Mouse (Mus musculus) Muller cell, postnatal 12 days (primary cell): Measurements from ENCODE around the gene Sorbs2.

Source experiments
- DNase-seq: peaks from one replicate; pipeline ENCODE4 v3.0.0-alpha.2; 2015; ENCODE audit errors: inconsistent ontology term

The Sorbs2 gene

DNA sequence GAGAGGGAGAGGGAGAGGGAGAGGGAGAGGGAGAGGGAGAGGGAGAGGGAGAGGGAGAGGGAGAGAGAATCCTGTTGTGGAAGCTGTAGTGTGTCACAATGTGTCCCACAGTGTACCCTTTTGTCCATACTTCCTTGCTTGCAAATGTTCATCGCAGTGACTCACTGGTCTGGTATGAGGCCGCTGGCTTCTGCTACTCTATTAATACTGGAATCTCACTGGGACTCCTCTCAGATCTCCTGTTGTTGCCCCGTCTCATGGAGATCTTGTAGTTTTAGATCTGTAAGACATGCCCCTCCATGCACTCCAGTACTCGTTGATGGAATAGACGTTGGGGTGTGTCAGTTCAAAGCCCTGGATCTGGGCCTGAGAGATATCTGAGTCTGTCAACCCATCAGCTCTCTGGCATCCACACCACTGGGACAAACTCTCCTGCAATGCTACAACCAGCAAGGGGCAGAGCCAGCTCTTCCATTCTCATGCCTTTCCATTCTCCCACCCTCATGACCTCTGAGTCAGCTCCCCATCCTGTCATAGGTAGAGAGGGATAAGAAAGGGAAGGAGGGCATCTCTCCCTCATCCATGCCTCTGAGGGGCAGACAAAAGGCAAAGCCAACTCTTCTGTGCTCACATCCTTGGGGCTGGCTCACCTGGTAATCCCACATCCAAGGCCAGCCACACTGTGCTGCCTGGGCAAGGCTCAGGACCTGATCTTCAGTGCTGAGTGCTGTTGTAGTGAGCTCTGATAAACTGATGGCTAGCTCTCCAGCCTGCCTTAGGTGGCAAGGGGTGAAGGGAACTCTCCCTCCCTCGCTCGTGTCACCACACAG, 72.3 kb downstream of the Sorbs2 start:
- peak; percentile 94 for DNase-seq

DNA sequence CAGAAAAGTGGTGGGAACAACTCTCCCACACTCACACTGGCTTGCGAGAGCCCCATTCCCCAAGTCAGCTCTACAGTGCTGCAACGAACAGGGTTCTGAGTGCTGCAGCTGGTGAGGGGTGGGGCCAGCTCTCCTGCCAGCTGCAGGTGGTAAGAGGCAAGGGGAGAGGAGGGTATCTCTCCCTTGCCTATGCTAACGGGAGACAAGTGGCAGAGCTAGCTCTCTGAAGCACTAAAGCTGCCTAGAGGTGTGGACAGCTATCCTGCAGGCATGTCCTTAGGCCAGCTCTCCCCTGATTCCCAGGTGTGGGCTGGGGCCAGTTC, 72.9 kb downstream of the Sorbs2 start:
- DNase-seq = no peak

DNA sequence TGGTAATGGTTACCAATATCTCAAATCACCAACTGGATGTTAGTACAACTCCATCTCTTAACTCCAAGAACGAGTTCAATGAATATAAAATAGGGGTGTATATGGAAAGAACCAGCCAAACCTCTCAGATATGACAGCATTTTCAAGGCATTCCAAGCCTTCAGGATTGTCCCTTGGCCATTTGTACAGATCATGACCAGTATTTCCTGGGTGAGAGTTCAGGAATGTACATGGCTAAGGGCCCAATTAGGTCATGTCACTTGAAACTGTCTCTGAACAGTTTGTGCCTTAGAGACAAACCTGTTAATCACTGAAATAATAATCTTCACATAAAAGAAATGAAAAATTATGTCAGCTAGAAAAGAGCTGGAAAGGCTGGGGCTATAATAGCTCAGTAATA, 76.3 kb downstream of the Sorbs2 start:
- DNase-seq = peak; percentile 87

DNA sequence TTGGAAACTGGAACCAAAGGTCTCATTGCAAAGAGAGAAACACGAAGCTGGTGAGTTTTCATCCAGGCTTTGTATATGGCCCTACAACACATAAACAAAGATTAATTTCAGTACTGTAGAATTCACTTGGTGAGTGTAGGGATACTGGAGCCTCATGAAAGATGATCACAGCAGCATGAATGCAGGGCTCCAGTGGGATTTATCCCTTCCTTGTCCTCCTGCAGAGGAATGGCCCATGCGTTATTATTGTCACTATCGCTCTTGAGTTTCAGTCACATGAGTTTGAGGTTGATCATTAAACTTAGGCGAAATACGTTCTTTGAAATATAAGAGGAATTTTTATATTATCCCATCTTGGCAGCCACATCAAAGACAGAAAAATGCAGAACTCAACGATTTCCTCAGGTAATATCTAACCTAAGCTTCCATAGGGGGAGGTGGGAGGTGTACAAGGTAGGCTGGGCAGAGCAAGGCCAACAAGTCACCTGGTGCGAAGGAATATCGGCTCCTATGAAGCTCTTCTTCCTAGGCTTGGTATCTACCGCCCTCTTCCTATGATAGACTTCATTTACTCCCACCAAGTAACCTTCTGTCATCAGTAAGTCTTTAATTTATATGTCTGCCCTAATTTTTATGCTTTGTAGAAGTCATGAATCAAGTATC, 76.9 kb downstream of the Sorbs2 start:
- DNase-seq = no peak

DNA sequence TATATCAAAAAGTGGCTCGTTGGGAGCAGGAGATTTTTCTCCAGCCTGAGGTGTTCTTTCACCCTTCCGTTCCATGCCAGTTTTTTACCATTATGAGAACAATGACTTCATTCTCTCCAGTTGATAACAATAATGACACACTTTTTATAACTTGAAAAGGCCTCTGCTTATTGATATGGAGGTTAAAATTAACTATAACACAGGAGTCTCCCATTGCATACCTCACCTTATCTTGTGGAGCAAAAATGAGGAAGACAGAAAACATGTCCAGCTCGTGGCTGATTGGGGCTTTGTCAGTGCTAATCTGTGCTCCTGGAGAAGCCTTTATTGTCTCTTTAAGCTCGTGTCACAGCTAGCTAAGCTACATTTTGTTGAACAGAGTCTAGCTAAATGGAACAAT, 77.6 kb downstream of the Sorbs2 start:
- DNase-seq = no peak

GRCm38 (mm10) chr8:45587011-45587410, 79.4 kb downstream of the Sorbs2 start:
- DNase-seq = no peak

DNA sequence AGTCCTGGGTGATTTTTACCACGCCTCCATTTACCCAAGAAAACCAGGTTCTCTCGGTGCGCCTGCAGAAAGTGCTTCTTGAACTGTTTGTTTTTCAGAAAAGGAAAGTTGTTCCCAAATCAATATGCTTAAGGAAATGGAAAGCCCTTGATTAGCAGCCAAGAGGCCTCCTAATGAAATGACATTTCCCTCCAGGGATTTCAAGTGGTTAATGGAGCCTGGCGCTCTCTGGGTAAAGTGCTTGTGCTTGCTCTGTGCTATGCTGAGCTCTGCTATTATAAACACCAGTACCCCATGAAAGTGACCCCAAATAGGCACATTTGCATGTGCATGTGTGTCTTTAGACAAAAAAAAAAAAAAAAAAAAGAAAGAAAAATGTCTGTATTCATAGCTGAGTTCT, 84.3 kb downstream of the Sorbs2 start:
- no peak for DNase-seq

GRCm38 (mm10) chr8:45593711-45594110, 86.1 kb downstream of the Sorbs2 start:
- DNase-seq = no peak

DNA sequence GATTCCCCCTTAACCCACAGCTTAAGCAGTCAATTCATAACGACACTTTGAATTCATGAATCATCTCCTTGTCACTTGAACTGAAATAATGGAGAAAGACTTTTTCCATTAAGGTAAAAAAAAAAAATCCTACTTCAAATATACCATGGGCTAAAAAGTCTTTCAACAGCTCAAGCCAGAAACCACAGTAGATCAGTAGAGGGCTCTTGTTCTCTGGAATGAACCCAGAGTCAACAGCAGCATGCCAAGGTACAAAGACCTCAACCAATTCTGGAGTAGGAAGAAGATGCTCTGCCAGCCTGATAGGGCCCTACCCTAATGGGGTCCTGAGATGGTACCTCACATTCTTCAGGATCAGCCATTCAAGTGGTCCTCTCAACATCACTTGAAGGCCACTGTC, 88.4 kb downstream of the Sorbs2 start:
- no peak for DNase-seq

- no peak for DNase-seq
These were observed 89.0 kb downstream of the Sorbs2 start for GRCm38 (mm10) chr8:45596591-45596990.

GRCm38 (mm10) chr8:45597631-45598420, 90.2 kb downstream of the Sorbs2 start:
- DNase-seq = peak; percentile 60

DNA sequence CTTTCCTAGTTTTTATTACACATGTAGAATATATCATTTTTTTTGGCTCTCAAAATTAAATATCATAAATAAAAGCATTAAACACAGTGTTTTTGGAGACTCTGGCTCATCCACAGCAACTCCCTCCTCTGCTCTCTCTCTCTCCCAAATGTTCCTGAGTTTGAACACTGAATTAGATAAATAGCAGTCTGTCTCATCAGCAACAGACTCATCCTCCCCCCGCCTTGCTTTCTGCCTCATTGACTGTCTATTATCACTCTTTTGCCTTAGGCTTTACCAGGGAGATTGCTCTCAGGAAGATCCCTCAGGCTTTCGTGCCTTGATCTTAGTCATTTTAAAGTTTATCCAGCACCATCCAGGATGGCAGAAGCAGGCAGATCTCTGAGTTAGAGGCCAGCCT, 91.3 kb downstream of the Sorbs2 start:
- DNase-seq = no peak

- DNase-seq = peak; percentile 93
These were observed 94.4 kb downstream of the Sorbs2 start for GRCm38 (mm10) chr8:45602019-45602418.

DNA sequence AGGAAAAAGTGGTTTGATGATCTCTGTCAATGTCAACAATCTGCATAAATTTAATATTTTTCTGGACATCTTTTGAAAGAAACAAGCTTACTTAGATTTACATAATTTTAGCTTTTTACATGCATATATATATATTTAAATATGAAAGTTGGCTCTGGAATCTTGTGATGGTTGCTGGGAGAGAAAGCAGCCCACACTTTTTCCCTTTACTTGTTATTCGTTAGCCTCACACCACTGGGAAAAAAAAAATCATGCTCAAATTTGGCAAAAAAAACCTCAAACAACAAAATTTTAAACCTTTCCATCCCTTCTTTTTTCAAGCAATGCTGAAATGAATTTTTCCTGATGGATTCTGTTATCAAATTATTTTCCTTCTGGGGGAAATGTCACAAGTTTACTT, 97.8 kb downstream of the Sorbs2 start:
- no peak for DNase-seq

GRCm38 (mm10) chr8:45607012-45607411, 99.4 kb downstream of the Sorbs2 start:
- DNase-seq = peak; percentile 89

DNA sequence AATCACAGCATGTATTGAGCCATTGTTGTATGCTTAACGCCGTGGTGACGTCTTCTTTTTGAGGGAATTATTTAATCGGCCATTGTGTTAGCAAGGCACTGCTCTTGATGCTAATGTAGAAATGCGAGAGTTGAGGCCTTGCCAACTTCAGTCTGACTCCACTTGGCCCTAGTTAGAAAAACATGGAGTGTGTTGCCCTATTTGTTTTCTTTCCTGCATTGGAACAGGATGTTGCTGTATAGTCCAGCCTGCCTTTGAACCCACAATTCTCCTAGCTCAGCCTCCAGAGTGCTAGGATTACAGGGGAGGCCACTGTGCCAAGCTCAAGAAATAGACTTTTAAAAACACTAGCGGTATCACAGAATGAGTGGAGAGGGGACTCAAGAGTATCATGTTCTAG, 100.8 kb downstream of the Sorbs2 start:
- DNase-seq = no peak

GRCm38 (mm10) chr8:45610426-45611215, 103.0 kb downstream of the Sorbs2 start:
- peak; percentile 84 for DNase-seq

DNA sequence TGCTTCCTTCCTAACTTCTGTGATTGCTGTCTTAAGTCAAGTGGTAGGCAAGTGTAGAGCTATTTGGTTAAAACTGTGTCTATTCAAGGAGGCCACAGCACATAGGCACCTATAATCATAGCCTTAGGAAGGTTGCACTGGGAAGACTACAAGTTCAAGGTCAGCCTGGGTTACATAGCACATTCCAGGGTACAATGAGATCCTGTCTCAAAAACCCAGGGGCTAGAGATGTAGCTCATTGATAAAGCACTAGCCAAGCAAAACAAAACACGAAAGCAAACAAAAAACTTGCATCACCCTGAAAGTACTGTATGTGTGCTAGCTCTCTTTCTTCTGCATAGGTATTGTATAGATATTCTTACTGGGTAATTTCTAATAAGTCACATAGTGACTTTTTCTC, 103.7 kb downstream of the Sorbs2 start:
- DNase-seq = no peak

GRCm38 (mm10) chr8:45614610-45615009, 107.0 kb downstream of the Sorbs2 start:
- no peak for DNase-seq

DNA sequence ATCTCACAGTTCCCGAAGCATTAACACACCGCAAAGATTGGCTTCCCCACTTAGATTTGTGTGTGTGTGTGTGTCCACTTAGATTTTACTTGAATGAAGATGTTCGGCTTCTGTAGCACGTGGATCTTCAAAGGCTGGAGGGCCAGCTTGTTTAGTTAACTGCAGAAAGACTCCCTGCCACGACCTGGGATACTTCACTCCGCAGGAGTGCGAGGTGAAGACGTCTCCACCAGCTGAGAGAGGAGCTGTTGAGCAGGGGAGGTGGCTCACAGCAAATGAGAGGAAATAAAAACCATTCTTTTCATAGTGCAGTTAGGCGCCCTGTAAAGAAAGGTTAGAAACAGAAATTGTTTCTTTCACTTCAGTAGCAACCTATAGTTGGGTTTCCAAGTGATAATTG, 107.5 kb downstream of the Sorbs2 start:
- no peak for DNase-seq

- no peak for DNase-seq
These were observed 108.0 kb downstream of the Sorbs2 start for GRCm38 (mm10) chr8:45615551-45615950.
